Mouse (Mus musculus): ENCODE data around the gene Bcl11a.
A peak's percentile ranks its signal among the peaks of the same experiment; 100 is the strongest.

The Bcl11a gene

GRCm38 (mm10) chr11:24158026-24158425, 80.2 kb downstream of the Bcl11a start:
- DNase-seq (ENCODE audit: low read depth) = no peak

- DNase-seq (ENCODE audit: low read depth) = no peak
Measured at GRCm38 (mm10) chr11:24159656-24160055, 81.8 kb downstream of the Bcl11a start.

- no peak for DNase-seq (ENCODE audit: low read depth)
Measured at GRCm38 (mm10) chr11:24161458-24161857, 83.6 kb downstream of the Bcl11a start.

- DNase-seq (ENCODE audit: low read depth) = peak; percentile 4
Measured at GRCm38 (mm10) chr11:24162056-24162455, 84.2 kb downstream of the Bcl11a start.

- DNase-seq (ENCODE audit: low read depth) = no peak
Measured at GRCm38 (mm10) chr11:24163072-24163471, 85.2 kb downstream of the Bcl11a start.

GRCm38 (mm10) chr11:24164065-24164464, 86.2 kb downstream of the Bcl11a start:
- no peak for DNase-seq (ENCODE audit: low read depth)

GRCm38 (mm10) chr11:24171675-24172285, 93.9 kb downstream of the Bcl11a start:
- no peak for DNase-seq (ENCODE audit: low read depth)

- DNase-seq (ENCODE audit: low read depth) = no peak
Measured at GRCm38 (mm10) chr11:24172585-24172984, 94.7 kb downstream of the Bcl11a start.

- no peak for DNase-seq (ENCODE audit: low read depth)
Measured at GRCm38 (mm10) chr11:24174161-24174792, 96.4 kb downstream of the Bcl11a start.

GRCm38 (mm10) chr11:24177458-24177857, 99.6 kb downstream of the Bcl11a start:
- DNase-seq (ENCODE audit: low read depth) = no peak

- DNase-seq (ENCODE audit: low read depth) = no peak
Measured at GRCm38 (mm10) chr11:24178823-24179476, 101.1 kb downstream of the Bcl11a start.

- no peak for DNase-seq (ENCODE audit: low read depth)
Measured at GRCm38 (mm10) chr11:24180040-24180439, 102.2 kb downstream of the Bcl11a start.

GRCm38 (mm10) chr11:24183501-24183900, 105.6 kb downstream of the Bcl11a start:
- no peak for DNase-seq (ENCODE audit: low read depth)

- DNase-seq (ENCODE audit: low read depth) = no peak
Measured at GRCm38 (mm10) chr11:24184932-24185331, 107.1 kb downstream of the Bcl11a start.

- DNase-seq (ENCODE audit: low read depth) = no peak
Measured at GRCm38 (mm10) chr11:24190411-24190810, 112.6 kb downstream of the Bcl11a start.

GRCm38 (mm10) chr11:24196460-24197190, 118.8 kb downstream of the Bcl11a start:
- DNase-seq (ENCODE audit: low read depth) = no peak

GRCm38 (mm10) chr11:24197424-24197823, 119.6 kb downstream of the Bcl11a start:
- no peak for DNase-seq (ENCODE audit: low read depth)

- no peak for DNase-seq (ENCODE audit: low read depth)
Measured at GRCm38 (mm10) chr11:24199560-24199959, 121.7 kb downstream of the Bcl11a start.

- no peak for DNase-seq (ENCODE audit: low read depth)
Measured at GRCm38 (mm10) chr11:24200310-24200709, 122.5 kb downstream of the Bcl11a start.

GRCm38 (mm10) chr11:24201223-24201622, 123.4 kb downstream of the Bcl11a start:
- DNase-seq (ENCODE audit: low read depth) = no peak

- DNase-seq (ENCODE audit: low read depth) = no peak
Measured at GRCm38 (mm10) chr11:24202641-24203361, 124.9 kb downstream of the Bcl11a start.

GRCm38 (mm10) chr11:24203489-24203888, 125.6 kb downstream of the Bcl11a start:
- DNase-seq (ENCODE audit: low read depth) = no peak

Data from NIH3T3 (cell line).